Mouse (Mus musculus) testis, adult 2 months (tissue): ENCODE measurements around the gene Ahrr. TPM values are rescaled to one million over a fixed set of nuclear protein-coding genes. Genes with fewer than 3 reads are reported as not detected.

Source experiments
- H3K27ac ChIP-seq: fragments of 200-500 bp; 2 replicates; pipeline ENCODE4 v1.5.1; 2012; ENCODE audit warnings: low read depth, low read length; ENCODE audit not compliant: control insufficient read depth, insufficient read depth
- H3K27me3 ChIP-seq: fragments of 200-500 bp; 2 replicates; pipeline ENCODE4 v1.6.1; 2012; ENCODE audit warnings: mild to moderate bottlenecking, low read length, moderate library complexity; ENCODE audit not compliant: control insufficient read depth, insufficient read depth
- H3K36me3 ChIP-seq: fragments of 200-500 bp; 2 replicates; pipeline ENCODE4 v1.6.1; 2012; ENCODE audit warnings: mild to moderate bottlenecking, low read length; ENCODE audit not compliant: control insufficient read depth, insufficient read depth
- H3K4me1 ChIP-seq: fragments of 200-500 bp; 2 replicates; pipeline ENCODE4 v1.6.1; 2012; ENCODE audit warnings: low read length; ENCODE audit not compliant: control insufficient read depth, insufficient read depth
- H3K4me3 ChIP-seq: fragments of 200-500 bp; 2 replicates; pipeline ENCODE4 v1.5.1; 2012; ENCODE audit warnings: low read depth, mild to moderate bottlenecking, low read length, moderate library complexity, mixed read lengths; ENCODE audit not compliant: control insufficient read depth
- CTCF ChIP-seq: fragments of 200-500 bp; IDR thresholded peaks from 2 replicates; pipeline ENCODE4 v1.5.1; 2012; ENCODE audit warnings: low read depth, mild to moderate bottlenecking, inconsistent platforms, low read length, moderate library complexity; ENCODE audit not compliant: control insufficient read depth, insufficient read depth, insufficient replicate concordance
- POLR2A ChIP-seq: fragments of 200-500 bp; IDR thresholded peaks from 2 replicates; pipeline ENCODE4 v1.6.1; 2012; ENCODE audit warnings: low read depth, mild to moderate bottlenecking, inconsistent platforms, low read length, moderate library complexity; ENCODE audit not compliant: control insufficient read depth
- polyA plus RNA-seq: library from polyadenylated mRNA; depleted of rRNA; stranded (reverse); fragments of >200 nt; gene quantifications from 2 replicates; pipeline ENCODE4 v1.2.3, GENCODE M21; 2012; rRNA removed

Gene Ahrr
- polyA plus RNA-seq = 0.07 and 0.46 TPM in 2 replicates

GRCm38 (mm10) chr13:74292167-74292566 is at the start of gene Ahrr:
Gene Ahrr (minus strand): TSS chr13:74292331.
- H3K27ac ChIP-seq = no peak within 1 kb of the TSS
- TF ChIP-seq CTCF (no peak), POLR2A (no peak)
- no peaks in the 10 kb centered on the region for H3K27me3 ChIP-seq
- no peaks in the 10 kb centered on the region for H3K36me3 ChIP-seq
- peak within 1 kb of the TSS; percentile 13; the same call in 1 of the 2 replicates for H3K4me3 ChIP-seq
- H3K4me1 ChIP-seq = 0 out of 2 replicates have a peak, but pooled peaks cover 2% of the 10 kb centered on the region

- no peak overlapping the region for H3K4me3 ChIP-seq
- no peak for TF ChIP-seq POLR2A
- TF ChIP-seq CTCF = no peak
- H3K4me1 ChIP-seq = no peaks in the 10 kb centered on the region
- H3K27ac ChIP-seq = no peak overlapping the region
- H3K36me3 ChIP-seq = no peaks in the 10 kb centered on the region; the same call in 1 of the 2 replicates
- no peaks in the 10 kb centered on the region for H3K27me3 ChIP-seq
These were observed 48.9 kb upstream of the Ahrr start for GRCm38 (mm10) chr13:74341036-74341435.

GRCm38 (mm10) chr13:74329321-74329720 is 37.2 kb upstream of the Ahrr start:
- Histone ChIP-seq H3K27me3 (no peaks in the 10 kb centered on the region), H3K4me3 (no peak overlapping the region), H3K27ac (no peak overlapping the region), H3K36me3 (peaks cover 5% of the 10 kb centered on the region), H3K4me1 (no peaks in the 10 kb centered on the region)
- no peak for TF ChIP-seq CTCF
- no peak for TF ChIP-seq POLR2A

- no peaks in the 10 kb centered on the region for H3K27me3 ChIP-seq
- TF ChIP-seq POLR2A (peak; percentile 94; the same call in 1 of the 2 replicates), CTCF (no peak)
- H3K4me1 ChIP-seq = no peaks in the 10 kb centered on the region
- peak within 1 kb of the TSS; percentile 87 for H3K27ac ChIP-seq
- no peaks in the 10 kb centered on the region for H3K36me3 ChIP-seq
- H3K4me3 ChIP-seq = peak within 1 kb of the TSS; percentile 94
These were observed 25.2 kb upstream of the Ahrr start, which contains the start of gene Pdcd6 for GRCm38 (mm10) chr13:74317170-74317849. Gene Pdcd6 (minus strand): TSS chr13:74317580.

GRCm38 (mm10) chr13:74316789-74317169 is 24.6 kb upstream of the Ahrr start:
- no peaks in the 10 kb centered on the region for H3K27me3 ChIP-seq
- H3K27ac ChIP-seq = peak overlapping the region; percentile 87
- H3K36me3 ChIP-seq = no peaks in the 10 kb centered on the region
- no peaks in the 10 kb centered on the region for H3K4me1 ChIP-seq
- TF ChIP-seq CTCF (no peak), POLR2A (no peak)
- peak overlapping the region; percentile 94 for H3K4me3 ChIP-seq

GRCm38 (mm10) chr13:74316386-74316785 is 24.3 kb upstream of the Ahrr start:
- Histone ChIP-seq H3K4me3 (peak overlapping the region; percentile 94), H3K27ac (peak overlapping the region; percentile 87), H3K36me3 (no peaks in the 10 kb centered on the region; the same call in 1 of the 2 replicates), H3K27me3 (no peaks in the 10 kb centered on the region), H3K4me1 (no peaks in the 10 kb centered on the region)
- TF ChIP-seq CTCF (no peak), POLR2A (no peak)

- Histone ChIP-seq H3K27ac (no peak overlapping the region), H3K27me3 (no peaks in the 10 kb centered on the region), H3K4me3 (no peak overlapping the region), H3K36me3 (no peaks in the 10 kb centered on the region; the same call in 1 of the 2 replicates), H3K4me1 (no peaks in the 10 kb centered on the region)
- TF ChIP-seq POLR2A = no peak
- no peak for TF ChIP-seq CTCF
These were observed 22.5 kb upstream of the Ahrr start for GRCm38 (mm10) chr13:74314616-74315015.
